Mouse (Mus musculus) hindbrain, embryonic 15.5 days (tissue): Measurements from ENCODE around the gene Duox2. TPM values are rescaled to one million over a fixed set of nuclear protein-coding genes. Genes with fewer than 3 reads are reported as not detected.
"Not testable (repeated sequence)": the region's sequence is repeated elsewhere in the genome, so short reads cannot be mapped to it uniquely, and the experiment has no call there.

Source experiments
- ATAC-seq: fragments of 200-750 bp; cut with Nextera tagmentation; 2 replicates; pipeline ENCODE4 v1.8.0; 2017; ENCODE audit warnings: low read depth, moderate number of reproducible peaks, moderate TSS enrichment; ENCODE audit not compliant: low FRiP score
- H3K27ac ChIP-seq: fragments of 300-500 bp; sonication (generic); replicated peaks from 2 replicates; pipeline ENCODE4 v1.5.1; 2015; ENCODE audit warnings: mild to moderate bottlenecking, inconsistent platforms
- H3K27me3 ChIP-seq: fragments of 300-500 bp; sonication (generic); 2 replicates; pipeline ENCODE4 v1.6.1; 2015; ENCODE audit warnings: control low read depth, inconsistent platforms
- H3K36me3 ChIP-seq: fragments of 300-500 bp; sonication (generic); 2 replicates; pipeline ENCODE4 v1.6.1; 2015; ENCODE audit warnings: control low read depth, inconsistent platforms
- H3K4me1 ChIP-seq: fragments of 300-500 bp; sonication (generic); replicated peaks from 2 replicates; pipeline ENCODE4 v1.6.1; 2015; ENCODE audit warnings: control low read depth, inconsistent platforms
- H3K4me2 ChIP-seq: fragments of 300-500 bp; sonication (generic); 2 replicates; pipeline ENCODE4 v1.6.1; 2015; ENCODE audit warnings: moderate library complexity, mild to moderate bottlenecking, inconsistent platforms
- H3K4me3 ChIP-seq: fragments of 300-500 bp; sonication (generic); 2 replicates; pipeline ENCODE4 v1.5.1; 2015; ENCODE audit warnings: mild to moderate bottlenecking, inconsistent platforms
- H3K9ac ChIP-seq: fragments of 300-500 bp; sonication (generic); 2 replicates; pipeline ENCODE4 v1.6.1; 2015; ENCODE audit warnings: inconsistent platforms
- H3K9me3 ChIP-seq: fragments of 300-500 bp; sonication (generic); 2 replicates; pipeline ENCODE4 v1.6.1; 2016; ENCODE audit warnings: control low read depth, inconsistent platforms
- WGBS: fragments of 180-500 bp; shearing (Covaris S2); methylation state at CpG from one replicate; pipeline ENCODE4 v1.1.7; 2015; 5-methylcytosine and 5-hydroxymethylcytosine counted together
- polyA plus RNA-seq: library from polyadenylated mRNA; unstranded; fragments of >200 nt; fragmentation: Nextera tagmentation; extraction: Ambion mirVana; gene quantifications from 2 replicates; pipeline ENCODE4 v1.2.1, GENCODE M21; 2015

The Duox2 gene
- not detected in 2 replicates for polyA plus RNA-seq

- Histone ChIP-seq H3K4me2 (peak within 1 kb of the TSS; percentile 52), H3K4me1 (peaks cover 49% of the 10 kb centered on the region), H3K9ac (peak within 1 kb of the TSS; percentile 2), H3K36me3 (no peaks in the 10 kb centered on the region), H3K27me3 (peaks cover 80% of the 10 kb centered on the region), H3K4me3 (peak within 1 kb of the TSS; percentile 28), H3K9me3 (no peaks in the 10 kb centered on the region), H3K27ac (no peak within 1 kb of the TSS)
- no peak for ATAC-seq
- 3% methylated on average over 13 of the region's 13 CpGs for WGBS
Observed at GRCm38 (mm10) chr2:122298096-122298499, at the start of gene Duox2. Gene Duox2 (minus strand): TSS chr2:122298449.

GRCm38 (mm10) chr2:122347257-122347656 is 49.0 kb upstream of the Duox2 start:
- no peak overlapping the region for H3K27ac ChIP-seq
- H3K36me3 ChIP-seq: no peaks in the 10 kb centered on the region
- no peaks in the 10 kb centered on the region for H3K27me3 ChIP-seq
- peaks cover 44% of the 10 kb centered on the region for H3K4me1 ChIP-seq
- no peak overlapping the region for H3K9ac ChIP-seq
- no peak overlapping the region for H3K4me2 ChIP-seq
- WGBS: 94% methylated on average over 3 of the region's 3 CpGs
- H3K9me3 ChIP-seq: no peaks in the 10 kb centered on the region
- ATAC-seq: no peak
- no peak overlapping the region for H3K4me3 ChIP-seq

- not testable (repeated sequence) for H3K4me3 ChIP-seq, H3K27me3 ChIP-seq, ATAC-seq, H3K4me2 ChIP-seq, H3K9ac ChIP-seq, H3K9me3 ChIP-seq, H3K36me3 ChIP-seq, H3K27ac ChIP-seq
- 90% methylated on average over 6 of the region's 6 CpGs for WGBS
- peaks cover 33% of the 10 kb centered on the region for H3K4me1 ChIP-seq
Observed at GRCm38 (mm10) chr2:122346164-122346563, 47.9 kb upstream of the Duox2 start.

GRCm38 (mm10) chr2:122345106-122345893 is 47.1 kb upstream of the Duox2 start:
- no peak overlapping the region for H3K9ac ChIP-seq
- no peaks in the 10 kb centered on the region for H3K36me3 ChIP-seq
- peaks cover 26% of the 10 kb centered on the region for H3K4me1 ChIP-seq
- no peak overlapping the region for H3K4me3 ChIP-seq
- no peak overlapping the region for H3K4me2 ChIP-seq
- H3K9me3 ChIP-seq: no peaks in the 10 kb centered on the region
- no peak overlapping the region for H3K27ac ChIP-seq
- no peaks in the 10 kb centered on the region for H3K27me3 ChIP-seq
- 78% methylated on average over 6 of the region's 6 CpGs for WGBS
- no peak for ATAC-seq

- Histone ChIP-seq H3K4me3 (peak overlapping the region; percentile 11; the same call in 1 of the 2 replicates), H3K27me3 (no peaks in the 10 kb centered on the region)
- ATAC-seq: no peak
Observed at GRCm38 (mm10) chr2:122337291-122337690, 39.0 kb upstream of the Duox2 start.

GRCm38 (mm10) chr2:122334170-122334569 is 35.9 kb upstream of the Duox2 start:
- Histone ChIP-seq H3K27ac (no peak overlapping the region), H3K9ac (no peak overlapping the region), H3K36me3 (no peaks in the 10 kb centered on the region), H3K27me3 (no peaks in the 10 kb centered on the region), H3K9me3 (no peaks in the 10 kb centered on the region), H3K4me3 (no peak overlapping the region), H3K4me2 (no peak overlapping the region), H3K4me1 (no peaks in the 10 kb centered on the region)
- WGBS: 58% methylated on average over 3 of the region's 3 CpGs
- no peak for ATAC-seq

More at GRCm38 (mm10) chr2:122337291-122337690, 39.0 kb upstream of the Duox2 start:
- no peaks in the 10 kb centered on the region for H3K9me3 ChIP-seq
- H3K9ac ChIP-seq: no peak overlapping the region; the same call in 1 of the 2 replicates
- no peak overlapping the region for H3K27ac ChIP-seq
- 64% methylated on average over 21 of the region's 21 CpGs for WGBS
- no peaks in the 10 kb centered on the region for H3K36me3 ChIP-seq
- no peaks in the 10 kb centered on the region for H3K4me1 ChIP-seq
- peak overlapping the region; percentile 36 for H3K4me2 ChIP-seq

GRCm38 (mm10) chr2:122332222-122332621 is 34.0 kb upstream of the Duox2 start:
- H3K4me3 ChIP-seq: no peak overlapping the region
- 87% methylated on average over 3 of the region's 3 CpGs for WGBS
- H3K4me2 ChIP-seq: no peak overlapping the region
- no peaks in the 10 kb centered on the region for H3K36me3 ChIP-seq
- H3K27ac ChIP-seq: no peak overlapping the region
- no peaks in the 10 kb centered on the region for H3K4me1 ChIP-seq
- H3K9ac ChIP-seq: no peak overlapping the region
- no peaks in the 10 kb centered on the region for H3K27me3 ChIP-seq
- no peak for ATAC-seq
- no peaks in the 10 kb centered on the region for H3K9me3 ChIP-seq

GRCm38 (mm10) chr2:122330317-122330716 is 32.1 kb upstream of the Duox2 start:
- not testable (repeated sequence) for H3K9ac ChIP-seq, H3K9me3 ChIP-seq, H3K27me3 ChIP-seq, H3K4me1 ChIP-seq, H3K4me2 ChIP-seq, H3K27ac ChIP-seq, H3K36me3 ChIP-seq, H3K4me3 ChIP-seq, ATAC-seq
- 86% methylated on average over 6 of the region's 6 CpGs for WGBS

GRCm38 (mm10) chr2:122327986-122328385 is 29.7 kb upstream of the Duox2 start:
- 75% methylated on average over 3 of the region's 3 CpGs for WGBS
- no peak overlapping the region for H3K4me3 ChIP-seq
- no peaks in the 10 kb centered on the region for H3K27me3 ChIP-seq
- no peak for ATAC-seq
- no peak overlapping the region for H3K9ac ChIP-seq
- H3K4me2 ChIP-seq: no peak overlapping the region
- H3K36me3 ChIP-seq: no peaks in the 10 kb centered on the region
- no peaks in the 10 kb centered on the region for H3K9me3 ChIP-seq
- no peaks in the 10 kb centered on the region for H3K4me1 ChIP-seq
- no peak overlapping the region for H3K27ac ChIP-seq

GRCm38 (mm10) chr2:122325361-122325760 is 27.1 kb upstream of the Duox2 start:
- no peak for ATAC-seq
- WGBS: 76% methylated on average over 2 of the region's 2 CpGs
- no peaks in the 10 kb centered on the region for H3K36me3 ChIP-seq
- no peaks in the 10 kb centered on the region for H3K9me3 ChIP-seq
- H3K4me1 ChIP-seq: no peaks in the 10 kb centered on the region
- H3K27me3 ChIP-seq: no peaks in the 10 kb centered on the region
- no peak overlapping the region for H3K4me2 ChIP-seq
- H3K27ac ChIP-seq: no peak overlapping the region
- H3K9ac ChIP-seq: no peak overlapping the region
- no peak overlapping the region for H3K4me3 ChIP-seq

GRCm38 (mm10) chr2:122324586-122324985 is 26.3 kb upstream of the Duox2 start:
- WGBS: 89% methylated on average over 3 of the region's 3 CpGs
- H3K4me1 ChIP-seq: no peaks in the 10 kb centered on the region
- H3K4me2 ChIP-seq: no peak overlapping the region
- no peak overlapping the region for H3K27ac ChIP-seq
- no peak for ATAC-seq
- H3K9ac ChIP-seq: no peak overlapping the region
- no peaks in the 10 kb centered on the region for H3K27me3 ChIP-seq
- no peaks in the 10 kb centered on the region for H3K9me3 ChIP-seq
- H3K36me3 ChIP-seq: no peaks in the 10 kb centered on the region
- no peak overlapping the region for H3K4me3 ChIP-seq

- ATAC-seq: no peak
Observed at GRCm38 (mm10) chr2:122323960-122324359, 25.7 kb upstream of the Duox2 start.

More at GRCm38 (mm10) chr2:122323960-122324359, 25.7 kb upstream of the Duox2 start:
- Histone ChIP-seq H3K27ac (no peak overlapping the region), H3K4me3 (no peak overlapping the region), H3K36me3 (no peaks in the 10 kb centered on the region), H3K27me3 (no peaks in the 10 kb centered on the region), H3K9ac (no peak overlapping the region), H3K9me3 (no peaks in the 10 kb centered on the region), H3K4me1 (no peaks in the 10 kb centered on the region), H3K4me2 (no peak overlapping the region)
- WGBS: 59% methylated on average over 3 of the region's 3 CpGs
